Mouse (Mus musculus) neural tube, embryonic 11.5 days (tissue): ENCODE data around the gene Rps11. TPM values are rescaled to one million over a fixed set of nuclear protein-coding genes. Genes with fewer than 3 reads are reported as not detected.
"Not testable (repeated sequence)": the region's sequence is repeated elsewhere in the genome, so short reads cannot be mapped to it uniquely, and the experiment has no call there.

Experiments
- ATAC-seq: fragments of 200-750 bp; cut with Nextera tagmentation; 2 replicates; pipeline ENCODE4 v1.8.0; 2017; ENCODE audit warnings: moderate number of reproducible peaks, mild to moderate bottlenecking, moderate TSS enrichment, moderate library complexity; ENCODE audit not compliant: insufficient read depth, low FRiP score, low TSS enrichment
- DNase-seq: peaks from one replicate; pipeline ENCODE4 v3.0.0-alpha.2; 2015; ENCODE audit warnings: low spot score
- H3K27ac ChIP-seq: fragments of 300-500 bp; sonication (generic); 2 replicates; pipeline ENCODE4 v1.5.1; 2014; ENCODE audit warnings: low read depth, mild to moderate bottlenecking, low read length
- H3K27me3 ChIP-seq: fragments of 300-500 bp; sonication (generic); 2 replicates; pipeline ENCODE4 v1.6.1; 2014; ENCODE audit warnings: mild to moderate bottlenecking, low read length, mixed read lengths; ENCODE audit not compliant: control insufficient read depth, insufficient read depth
- H3K36me3 ChIP-seq: fragments of 300-500 bp; sonication (generic); 2 replicates; pipeline ENCODE4 v1.6.1; 2014; ENCODE audit warnings: mild to moderate bottlenecking, low read length, moderate library complexity, mixed read lengths; ENCODE audit not compliant: control insufficient read depth, insufficient read depth
- H3K4me1 ChIP-seq: fragments of 300-500 bp; sonication (generic); 2 replicates; pipeline ENCODE4 v1.6.1; 2014; ENCODE audit warnings: low read length, mixed read lengths; ENCODE audit not compliant: control insufficient read depth, insufficient read depth
- H3K4me2 ChIP-seq: fragments of 300-500 bp; sonication (generic); 2 replicates; pipeline ENCODE4 v1.6.1; 2014; ENCODE audit warnings: low read depth, mild to moderate bottlenecking, moderate library complexity
- H3K4me3 ChIP-seq: fragments of 300-500 bp; sonication (generic); 2 replicates; pipeline ENCODE4 v1.5.1; 2014; ENCODE audit warnings: low read depth, low read length
- H3K9ac ChIP-seq: fragments of 300-500 bp; sonication (generic); 2 replicates; pipeline ENCODE4 v1.6.1; 2014; ENCODE audit warnings: mild to moderate bottlenecking, low read length
- H3K9me3 ChIP-seq: fragments of 300-500 bp; sonication (generic); 2 replicates; pipeline ENCODE4 v1.6.1; 2016; ENCODE audit warnings: low read length; ENCODE audit not compliant: control insufficient read depth
- WGBS: fragments of 180-500 bp; shearing (Covaris S2); extraction: QIAGEN DNeasy Blood & Tissue Kit; methylation state at CpG from one replicate; pipeline ENCODE4 v1.1.7; 2014; 5-methylcytosine and 5-hydroxymethylcytosine counted together
- polyA plus RNA-seq: library from polyadenylated mRNA; unstranded; fragments of >200 nt; fragmentation: Nextera tagmentation; extraction: Ambion mirVana; gene quantifications from 2 replicates; pipeline ENCODE4 v1.2.1, GENCODE M21; 2014

Rps11 gene
- polyA plus RNA-seq, 1 experiment from 2014 or later, result 1,454 TPM

GRCm38 (mm10) chr7:45157459-45157858 lies 33.2 kb upstream of the Rps11 start:
- ATAC-seq, result no peak
- 90% methylated on average over 14 of the region's 14 CpGs for WGBS

GRCm38 (mm10) chr7:45156206-45156605 lies 32.0 kb upstream of the Rps11 start:
- Histone ChIP-seq H3K4me1 (peaks cover 5% of the 10 kb centered on the region), H3K9ac (no peak overlapping the region), H3K27ac (no peak overlapping the region), H3K36me3 (0 out of 2 replicates have a peak, but pooled peaks cover 3% of the 10 kb centered on the region), H3K4me3 (no peak overlapping the region), H3K4me2 (no peak overlapping the region), H3K9me3 (no peaks in the 10 kb centered on the region), H3K27me3 (no peaks in the 10 kb centered on the region)
- 96% methylated on average over 15 of the region's 15 CpGs for WGBS
- DNase-seq (no peak), ATAC-seq (no peak)

More at GRCm38 (mm10) chr7:45157459-45157858, 33.2 kb upstream of the Rps11 start:
- Histone ChIP-seq H3K9me3 (no peaks in the 10 kb centered on the region), H3K27ac (no peak overlapping the region), H3K36me3 (0 out of 2 replicates have a peak, but pooled peaks cover 3% of the 10 kb centered on the region), H3K9ac (no peak overlapping the region), H3K27me3 (peaks cover 2% of the 10 kb centered on the region; the same call in 1 of the 2 replicates), H3K4me3 (no peak overlapping the region), H3K4me1 (peaks cover 10% of the 10 kb centered on the region), H3K4me2 (no peak overlapping the region)
- no peak for DNase-seq

GRCm38 (mm10) chr7:45155590-45155989 lies 31.4 kb upstream of the Rps11 start:
- no peak overlapping the region for H3K4me3 ChIP-seq
- ATAC-seq, result no peak

GRCm38 (mm10) chr7:45154993-45155514 lies 30.8 kb upstream of the Rps11 start:
- Histone ChIP-seq H3K9me3 (no peaks in the 10 kb centered on the region), H3K27me3 (no peaks in the 10 kb centered on the region), H3K36me3 (0 out of 2 replicates have a peak, but pooled peaks cover 3% of the 10 kb centered on the region), H3K27ac (no peak overlapping the region), H3K4me3 (peak overlapping the region; percentile 55), H3K9ac (no peak overlapping the region), H3K4me1 (peaks cover 5% of the 10 kb centered on the region), H3K4me2 (peak overlapping the region; percentile 43)
- peak; percentile 54 for DNase-seq
- 0 out of 2 replicates have a peak, but pooled peaks have one; percentile 1 for ATAC-seq
- 78% methylated on average over 12 of the region's 12 CpGs for WGBS

More at GRCm38 (mm10) chr7:45155590-45155989, 31.4 kb upstream of the Rps11 start:
- peaks cover 5% of the 10 kb centered on the region for H3K4me1 ChIP-seq
- DNase-seq, result no peak
- H3K27ac ChIP-seq, result no peak overlapping the region
- no peaks in the 10 kb centered on the region for H3K27me3 ChIP-seq
- no peak overlapping the region for H3K4me2 ChIP-seq
- WGBS, result 84% methylated on average over 9 of the region's 9 CpGs
- H3K36me3 ChIP-seq, result 0 out of 2 replicates have a peak, but pooled peaks cover 3% of the 10 kb centered on the region
- H3K9ac ChIP-seq, result no peak overlapping the region
- H3K9me3 ChIP-seq, result no peaks in the 10 kb centered on the region

- no peaks in the 10 kb centered on the region for H3K27me3 ChIP-seq
- WGBS, result 5% methylated on average over 67 of the region's 69 CpGs
- DNase-seq, result peak; percentile 97
- peak within 1 kb of the TSS; percentile 81 for H3K4me2 ChIP-seq
- peak within 1 kb of the TSS; percentile 50 for H3K27ac ChIP-seq
- H3K9ac ChIP-seq, result peak within 1 kb of the TSS; percentile 77
- H3K4me1 ChIP-seq, result peaks cover 5% of the 10 kb centered on the region
- peak; percentile 95 for ATAC-seq
- H3K36me3 ChIP-seq, result 0 out of 2 replicates have a peak, but pooled peaks cover 3% of the 10 kb centered on the region
- H3K9me3 ChIP-seq, result no peaks in the 10 kb centered on the region
- peak within 1 kb of the TSS; percentile 55 for H3K4me3 ChIP-seq
These were observed 30.1 kb upstream of the Rps11 start, which contains the start of the genes Pih1d1 and Aldh16a1 for GRCm38 (mm10) chr7:45154096-45154992. Pih1d1 (plus strand) TSS chr7:45154303. Aldh16a1 (minus strand) TSS chr7:45154584.

- Histone ChIP-seq H3K4me3 (peak overlapping the region; percentile 55), H3K9ac (peak overlapping the region; percentile 77), H3K9me3 (no peaks in the 10 kb centered on the region), H3K4me1 (peaks cover 5% of the 10 kb centered on the region), H3K27ac (peak overlapping the region; percentile 50), H3K4me2 (peak overlapping the region; percentile 81), H3K36me3 (no peaks in the 10 kb centered on the region), H3K27me3 (no peaks in the 10 kb centered on the region)
- WGBS, result 5% methylated on average over 5 of the region's 5 CpGs
- ATAC-seq (no peak), DNase-seq (no peak)
These were observed 29.3 kb upstream of the Rps11 start for GRCm38 (mm10) chr7:45153586-45153985.

GRCm38 (mm10) chr7:45153052-45153451 lies 28.8 kb upstream of the Rps11 start:
- WGBS, result 86% methylated on average over 2 of the region's 2 CpGs
- H3K4me1 ChIP-seq, DNase-seq, ATAC-seq, H3K27me3 ChIP-seq, H3K9ac ChIP-seq, H3K27ac ChIP-seq, H3K9me3 ChIP-seq, H3K36me3 ChIP-seq, H3K4me2 ChIP-seq: not testable (repeated sequence)
- peak overlapping the region; percentile 55 for H3K4me3 ChIP-seq

GRCm38 (mm10) chr7:45151303-45151702 lies 27.1 kb upstream of the Rps11 start:
- no peak overlapping the region for H3K4me3 ChIP-seq
- no peak overlapping the region for H3K9ac ChIP-seq
- ATAC-seq (no peak), DNase-seq (no peak)
- peaks cover 5% of the 10 kb centered on the region for H3K4me1 ChIP-seq
- peaks cover 2% of the 10 kb centered on the region; the same call in 1 of the 2 replicates for H3K36me3 ChIP-seq
- no peak overlapping the region for H3K4me2 ChIP-seq
- no peaks in the 10 kb centered on the region for H3K9me3 ChIP-seq
- no peaks in the 10 kb centered on the region for H3K27me3 ChIP-seq
- WGBS, result 57% methylated on average over 11 of the region's 11 CpGs
- H3K27ac ChIP-seq, result no peak overlapping the region
